Comparison of ENCODE assay signal across 8 mouse cellular contexts in the genomic region with DNA sequence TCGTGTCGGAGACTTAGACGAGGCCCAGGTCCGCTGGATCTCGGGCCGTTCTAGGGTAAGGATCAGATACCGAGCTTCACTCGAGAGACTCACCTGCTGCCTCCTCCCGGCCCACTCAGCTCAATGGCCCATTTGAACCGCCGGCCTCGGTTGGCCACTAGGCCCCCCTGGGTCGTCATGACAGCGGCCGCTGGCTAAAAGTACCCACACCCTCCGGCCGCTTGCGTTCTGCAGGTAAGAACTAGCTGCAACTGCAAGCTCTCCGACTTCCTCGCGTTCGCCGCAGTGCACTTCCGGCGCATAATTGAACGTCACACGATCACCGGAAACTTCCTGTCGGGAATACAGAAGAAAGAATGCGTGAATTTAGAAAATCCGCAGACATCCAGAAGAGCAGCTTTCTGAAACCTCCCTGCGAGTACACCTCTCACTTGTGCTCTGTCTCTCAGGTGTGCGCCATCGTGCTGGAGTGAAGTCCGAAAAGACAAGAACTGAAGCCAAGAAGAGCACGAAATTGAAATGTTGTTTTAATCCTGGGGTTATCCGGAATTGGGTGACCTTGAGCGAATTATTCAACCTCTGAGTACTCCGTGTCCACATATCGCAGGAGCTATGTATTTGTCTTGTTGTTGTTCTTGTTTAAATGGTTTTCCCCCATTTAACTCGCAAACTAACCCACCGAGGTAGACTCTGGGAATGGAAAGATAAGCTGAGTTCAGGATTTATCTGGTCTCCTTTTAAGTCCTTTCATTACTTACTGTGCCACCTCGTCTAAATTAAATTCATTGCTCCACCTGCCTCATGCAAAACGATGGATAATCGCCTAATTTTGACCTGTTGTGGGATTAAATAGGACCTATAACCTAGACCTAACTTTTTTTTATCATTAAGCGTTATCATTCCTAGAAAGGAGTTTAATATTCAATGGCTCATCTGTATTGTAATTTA. TPM values are rescaled to one million over a fixed set of nuclear protein-coding genes. Genes with fewer than 3 reads are reported as not detected.
DNase-seq lines count a peak whose midpoint lies in the region; ATAC-seq and TF ChIP-seq lines count a peak whose summit lies in the region.

A gene (minus strand): TSS at position 302 of the 948 bp plus-strand sequence.

- 1% methylated on average over 46 of the region's 46 CpGs for WGBS in embryonic facial prominence, embryonic 13.5 days
- 1% methylated on average over 46 of the region's 46 CpGs for WGBS in heart, adult 2 months
- WGBS in limb, embryonic 13.5 days, result 1% methylated on average over 46 of the region's 46 CpGs
- WGBS in midbrain, embryonic 16.5 days, result 1% methylated on average over 46 of the region's 46 CpGs

- peak within 1 kb of the TSS; percentile 78 for H3K27ac ChIP-seq in embryonic facial prominence, embryonic 13.5 days
- H3K27ac ChIP-seq in heart, adult 2 months, result peak within 1 kb of the TSS; percentile 90
- H3K27ac ChIP-seq in limb, embryonic 13.5 days, result peak within 1 kb of the TSS; percentile 85
- H3K27ac ChIP-seq in midbrain, embryonic 16.5 days (ENCODE audit: low read length), result peak within 1 kb of the TSS; percentile 93

- DNase-seq in 3134 (ENCODE audit: extremely low read depth, insufficient read length, low spot score), result peak; percentile 85
- peak; percentile 92 to 94 for DNase-seq in adrenal gland, postnatal 36 days
- DNase-seq in heart, adult 2 months, result peak; percentile 90 to 93
- DNase-seq in kidney, adult 8-10 months, result peak; percentile 85 to 93
- peak; percentile 81 to 91 for DNase-seq in spleen, postnatal 10 days (ENCODE audit: low spot score in 2 of 2)

- TF ChIP-seq EP300 in heart, adult 2 months (IDR thresholded peaks at IDR 0.05; ENCODE audit: insufficient read depth, low read depth, low read length), result peak; percentile 24; the same call in 1 of the 2 replicates

- peak within 1 kb of the TSS; percentile 95 for H3K4me3 ChIP-seq in embryonic facial prominence, embryonic 13.5 days
- H3K4me3 ChIP-seq in heart, adult 2 months, result peak within 1 kb of the TSS; percentile 83
- H3K4me3 ChIP-seq in limb, embryonic 13.5 days, result peak within 1 kb of the TSS; percentile 89
- peak within 1 kb of the TSS; percentile 94 for H3K4me3 ChIP-seq in midbrain, embryonic 16.5 days (ENCODE audit: low read depth, low read length)

- ATAC-seq in embryonic facial prominence, embryonic 13.5 days (ENCODE audit: insufficient number of reproducible peaks, insufficient read depth, low FRiP score, low TSS enrichment, low read depth), result peak; percentile 78
- ATAC-seq in limb, embryonic 13.5 days (ENCODE audit: low FRiP score, low read depth), result peak; percentile 89
- peak; percentile 94 for ATAC-seq in midbrain, embryonic 16.5 days

- peak; percentile 24 for TF ChIP-seq CTCF in heart, adult 2 months (IDR thresholded peaks at IDR 0.05)

- intact Hi-C loops in heart, adult 2 months (cut with DNase I), result loop anchor here (1.0 to 2.0 kb wide), 2 partner anchors 87 to 107 kb away; a partner anchor contains a TSS

- H3K79me2 ChIP-seq in heart, adult 2 months (replicated peaks; ENCODE audit: control insufficient read depth, insufficient read depth, low read length), result no peaks in the 10 kb centered on the region

- peaks cover 21% of the 10 kb centered on the region for H3K36me3 ChIP-seq in embryonic facial prominence, embryonic 13.5 days
- H3K36me3 ChIP-seq in heart, adult 2 months (ENCODE audit: control insufficient read depth, insufficient read depth, low read length), result peaks cover 5% of the 10 kb centered on the region
- peaks cover 21% of the 10 kb centered on the region for H3K36me3 ChIP-seq in limb, embryonic 13.5 days
- peaks cover 5% of the 10 kb centered on the region for H3K36me3 ChIP-seq in midbrain, embryonic 16.5 days (ENCODE audit: control insufficient read depth, insufficient read depth, low read length)

- H3K27me3 ChIP-seq in embryonic facial prominence, embryonic 13.5 days, result no peaks in the 10 kb centered on the region
- no peaks in the 10 kb centered on the region for H3K27me3 ChIP-seq in heart, adult 2 months (ENCODE audit: control insufficient read depth, insufficient read depth, low read length)
- H3K27me3 ChIP-seq in limb, embryonic 13.5 days, result no peaks in the 10 kb centered on the region
- no peaks in the 10 kb centered on the region for H3K27me3 ChIP-seq in midbrain, embryonic 16.5 days (ENCODE audit: control insufficient read depth, insufficient read depth, low read depth, low read length)

- TF ChIP-seq POLR2A in heart, adult 2 months (IDR thresholded peaks at IDR 0.05; ENCODE audit: insufficient read depth, low read depth, low read length), result peak; percentile 91

- peak within 1 kb of the TSS; percentile 89 for H3K4me2 ChIP-seq in embryonic facial prominence, embryonic 13.5 days
- H3K4me2 ChIP-seq in limb, embryonic 13.5 days (replicated peaks), result peak within 1 kb of the TSS; percentile 88
- peak within 1 kb of the TSS; percentile 90 for H3K4me2 ChIP-seq in midbrain, embryonic 16.5 days (ENCODE audit: low read length)

- H3K9ac ChIP-seq in embryonic facial prominence, embryonic 13.5 days, result peak within 1 kb of the TSS; percentile 87
- H3K9ac ChIP-seq in heart, adult 2 months (ENCODE audit: low read depth, low read length), result peak within 1 kb of the TSS; percentile 65
- peak within 1 kb of the TSS; percentile 86 for H3K9ac ChIP-seq in limb, embryonic 13.5 days
- H3K9ac ChIP-seq in midbrain, embryonic 16.5 days (ENCODE audit: low read depth, low read length), result peak within 1 kb of the TSS; percentile 79

- no peaks in the 10 kb centered on the region for H3K9me3 ChIP-seq in embryonic facial prominence, embryonic 13.5 days
- H3K9me3 ChIP-seq in limb, embryonic 13.5 days, result no peaks in the 10 kb centered on the region
- H3K9me3 ChIP-seq in midbrain, embryonic 16.5 days (replicated peaks; ENCODE audit: control insufficient read depth, low read length, poor library complexity, severe bottlenecking), result no peaks in the 10 kb centered on the region

- H3K4me1 ChIP-seq in embryonic facial prominence, embryonic 13.5 days, result peaks cover 13% of the 10 kb centered on the region
- peaks cover 3% of the 10 kb centered on the region for H3K4me1 ChIP-seq in heart, adult 2 months (ENCODE audit: control insufficient read depth, insufficient read depth, low read length)
- H3K4me1 ChIP-seq in limb, embryonic 13.5 days, result peaks cover 12% of the 10 kb centered on the region
- H3K4me1 ChIP-seq in midbrain, embryonic 16.5 days (ENCODE audit: control insufficient read depth, insufficient read depth, low read length), result peaks cover 13% of the 10 kb centered on the region

RNA-seq across cellular contexts. Expression of the gene that starts here (rescaled TPM):
- 10 to 100 TPM; 91.4 to 92.6 TPM for total RNA-seq in adrenal gland, postnatal 36 days (2021)
- 104 and 111 TPM in 2 replicates for polyA plus RNA-seq in embryonic facial prominence, embryonic 13.5 days (2015; fragmentation: Nextera tagmentation; extraction: Ambion mirVana)
- 10 to 100 TPM; 63.6 to 68.4 TPM for total RNA-seq in heart, adult 2 months (2021)
- 82.1 and 135 TPM in 2 replicates for polyA plus RNA-seq in heart, adult 2 months (2012; rRNA removed)
- polyA plus RNA-seq in limb, embryonic 13.5 days (2015; fragmentation: Nextera tagmentation; extraction: Ambion mirVana), result 114 and 116 TPM in 2 replicates
- 179 and 195 TPM in 2 replicates for polyA plus RNA-seq in midbrain, embryonic 16.5 days (2015; fragmentation: Nextera tagmentation; extraction: Ambion mirVana)

Comparison
In these comparisons a context has a peak if more than half of its experiments do, and no peak if none do; other contexts are left out.
1. Peak in every context shown above with its lines: DNase-seq, ATAC-seq, H3K4me3 ChIP-seq and H3K27ac ChIP-seq.